Mouse (Mus musculus) liver, embryonic 13.5 days (tissue): Measurements from ENCODE around the gene Trim80. TPM values are rescaled to one million over a fixed set of nuclear protein-coding genes. Genes with fewer than 3 reads are reported as not detected.

Source experiments
- ATAC-seq: fragments of 200-750 bp; cut with Nextera tagmentation; 2 replicates; pipeline ENCODE4 v1.8.0; 2017; ENCODE audit warnings: low read depth, mild to moderate bottlenecking, moderate number of reproducible peaks, moderate library complexity
- DNase-seq: peaks from one replicate; pipeline ENCODE4 v3.0.0; 2022
- H3K27ac ChIP-seq: fragments of 300-500 bp; sonication (generic); 2 replicates; pipeline ENCODE4 v1.5.1; 2015; ENCODE audit warnings: moderate library complexity, mild to moderate bottlenecking, inconsistent platforms
- H3K27me3 ChIP-seq: fragments of 300-500 bp; sonication (generic); 2 replicates; pipeline ENCODE4 v1.6.1; 2015; ENCODE audit warnings: mild to moderate bottlenecking, inconsistent platforms
- H3K36me3 ChIP-seq: fragments of 300-500 bp; sonication (generic); 2 replicates; pipeline ENCODE4 v1.6.1; 2015; ENCODE audit warnings: mild to moderate bottlenecking, inconsistent platforms
- H3K4me1 ChIP-seq: fragments of 300-500 bp; sonication (generic); replicated peaks from 2 replicates; pipeline ENCODE4 v1.6.1; 2015; ENCODE audit warnings: inconsistent platforms
- H3K4me2 ChIP-seq: fragments of 300-500 bp; sonication (generic); 2 replicates; pipeline ENCODE4 v1.6.1; 2015; ENCODE audit warnings: inconsistent platforms, mild to moderate bottlenecking, moderate library complexity
- H3K4me3 ChIP-seq: fragments of 300-500 bp; sonication (generic); replicated peaks from 2 replicates; pipeline ENCODE4 v1.5.1; 2015; ENCODE audit warnings: mild to moderate bottlenecking, inconsistent platforms
- H3K9ac ChIP-seq: fragments of 300-500 bp; sonication (generic); 2 replicates; pipeline ENCODE4 v1.6.1; 2015; ENCODE audit warnings: mild to moderate bottlenecking, inconsistent platforms
- H3K9me3 ChIP-seq: fragments of 300-500 bp; sonication (generic); replicated peaks from 2 replicates; pipeline ENCODE4 v1.6.1; 2016; ENCODE audit warnings: inconsistent platforms
- WGBS: fragments of 180-500 bp; shearing (Covaris S2); methylation state at CpG from one replicate; pipeline ENCODE4 v1.1.7; 2015; ENCODE audit not compliant: insufficient replicate concordance; 5-methylcytosine and 5-hydroxymethylcytosine counted together
- polyA plus RNA-seq: library from polyadenylated mRNA; unstranded; fragments of >200 nt; fragmentation: Nextera tagmentation; extraction: Ambion mirVana; gene quantifications from 2 replicates; pipeline ENCODE4 v1.2.1, GENCODE M21; 2015

Gene Trim80
- polyA plus RNA-seq, 1 experiment from 2014 or later = 0.16 TPM

GRCm38 (mm10) chr11:115409556-115409955, 30.8 kb upstream of the Trim80 start:
- no peaks in the 10 kb centered on the region for H3K27me3 ChIP-seq
- H3K4me3 ChIP-seq = no peak overlapping the region
- DNase-seq = no peak
- 89% methylated on average over 7 of the region's 7 CpGs for WGBS
- H3K36me3 ChIP-seq = peaks cover 37% of the 10 kb centered on the region
- no peak for ATAC-seq
- H3K9ac ChIP-seq = no peak overlapping the region
- H3K27ac ChIP-seq = no peak overlapping the region
- no peaks in the 10 kb centered on the region for H3K9me3 ChIP-seq
- no peak overlapping the region for H3K4me2 ChIP-seq
- H3K4me1 ChIP-seq = peaks cover 45% of the 10 kb centered on the region

- Histone ChIP-seq H3K4me3 (peak within 1 kb of the TSS; percentile 94), H3K36me3 (peaks cover 42% of the 10 kb centered on the region), H3K9me3 (no peaks in the 10 kb centered on the region), H3K9ac (peak within 1 kb of the TSS; percentile 97), H3K4me2 (peak within 1 kb of the TSS; percentile 98), H3K27me3 (no peaks in the 10 kb centered on the region), H3K27ac (peak within 1 kb of the TSS; percentile 87), H3K4me1 (peaks cover 42% of the 10 kb centered on the region)
- DNase-seq = peak; percentile 92
- WGBS = under 1% methylated on average over 55 of the region's 56 CpGs
- peak; percentile 97 for ATAC-seq
These were observed 20.7 kb upstream of the Trim80 start, which contains the start of the genes Atp5h and Kctd2 for GRCm38 (mm10) chr11:115419531-115420237. TSS of gene Atp5h (minus strand) at chr11:115419962. TSS of gene Kctd2 (plus strand) at chr11:115420128.

- Histone ChIP-seq H3K4me3 (peak overlapping the region; percentile 94), H3K4me2 (peak overlapping the region; percentile 98), H3K36me3 (peaks cover 33% of the 10 kb centered on the region), H3K27ac (peak overlapping the region; percentile 87), H3K9ac (peak overlapping the region; percentile 97), H3K9me3 (no peaks in the 10 kb centered on the region), H3K27me3 (no peaks in the 10 kb centered on the region), H3K4me1 (peaks cover 42% of the 10 kb centered on the region)
- 2% methylated on average over 44 of the region's 45 CpGs for WGBS
- peak; percentile 71 for ATAC-seq
- peak; percentile 57 for DNase-seq
These were observed 19.8 kb upstream of the Trim80 start for GRCm38 (mm10) chr11:115420336-115421190.

- Histone ChIP-seq H3K27ac (no peak overlapping the region), H3K27me3 (no peaks in the 10 kb centered on the region), H3K4me2 (peak overlapping the region; percentile 98), H3K36me3 (peaks cover 26% of the 10 kb centered on the region), H3K9ac (peak overlapping the region; percentile 97; the same call in 1 of the 2 replicates), H3K4me3 (peak overlapping the region; percentile 94), H3K4me1 (peaks cover 42% of the 10 kb centered on the region), H3K9me3 (no peaks in the 10 kb centered on the region)
- WGBS = 50% methylated on average over 1 of the region's 1 CpGs
- ATAC-seq (no peak), DNase-seq (no peak)
These were observed 19.0 kb upstream of the Trim80 start for GRCm38 (mm10) chr11:115421328-115421727.

GRCm38 (mm10) chr11:115421972-115422371, 18.4 kb upstream of the Trim80 start:
- H3K9ac ChIP-seq = no peak overlapping the region
- DNase-seq = no peak
- no peak for ATAC-seq
- no peaks in the 10 kb centered on the region for H3K27me3 ChIP-seq
- H3K9me3 ChIP-seq = no peaks in the 10 kb centered on the region
- 88% methylated on average over 16 of the region's 16 CpGs for WGBS
- no peak overlapping the region for H3K4me2 ChIP-seq
- H3K4me3 ChIP-seq = no peak overlapping the region
- peaks cover 19% of the 10 kb centered on the region for H3K36me3 ChIP-seq
- no peak overlapping the region for H3K27ac ChIP-seq
- peaks cover 39% of the 10 kb centered on the region for H3K4me1 ChIP-seq

- H3K4me2 ChIP-seq = no peak overlapping the region
- H3K36me3 ChIP-seq = peaks cover 16% of the 10 kb centered on the region
- no peak overlapping the region for H3K4me3 ChIP-seq
- H3K4me1 ChIP-seq = peaks cover 37% of the 10 kb centered on the region
- no peaks in the 10 kb centered on the region for H3K9me3 ChIP-seq
- ATAC-seq = no peak
- no peak overlapping the region for H3K27ac ChIP-seq
- no peak for DNase-seq
- no peaks in the 10 kb centered on the region for H3K27me3 ChIP-seq
- WGBS = 65% methylated on average over 3 of the region's 3 CpGs
- no peak overlapping the region for H3K9ac ChIP-seq
These were observed 17.3 kb upstream of the Trim80 start for GRCm38 (mm10) chr11:115423091-115423490.

- Histone ChIP-seq H3K9me3 (no peaks in the 10 kb centered on the region), H3K27me3 (no peaks in the 10 kb centered on the region), H3K4me2 (no peak overlapping the region), H3K9ac (no peak overlapping the region), H3K4me3 (no peak overlapping the region), H3K36me3 (peaks cover 21% of the 10 kb centered on the region), H3K4me1 (peaks cover 32% of the 10 kb centered on the region), H3K27ac (no peak overlapping the region)
- DNase-seq (no peak), ATAC-seq (no peak)
- 80% methylated on average over 7 of the region's 7 CpGs for WGBS
These were observed 15.7 kb upstream of the Trim80 start for GRCm38 (mm10) chr11:115424666-115425065.

GRCm38 (mm10) chr11:115425671-115426070, 14.7 kb upstream of the Trim80 start:
- DNase-seq (no peak), ATAC-seq (no peak)
- Histone ChIP-seq H3K4me3 (no peak overlapping the region), H3K9ac (no peak overlapping the region), H3K4me2 (no peak overlapping the region), H3K27me3 (no peaks in the 10 kb centered on the region), H3K36me3 (peaks cover 31% of the 10 kb centered on the region), H3K4me1 (peaks cover 29% of the 10 kb centered on the region), H3K27ac (no peak overlapping the region), H3K9me3 (no peaks in the 10 kb centered on the region)
- WGBS = 73% methylated on average over 6 of the region's 6 CpGs

- peak; percentile 55 for DNase-seq
- Histone ChIP-seq H3K27me3 (no peaks in the 10 kb centered on the region), H3K27ac (0 out of 2 replicates have a peak overlapping the region, but pooled peaks have one; percentile 13), H3K9ac (no peak overlapping the region), H3K4me1 (peaks cover 21% of the 10 kb centered on the region), H3K4me3 (no peak overlapping the region), H3K9me3 (no peaks in the 10 kb centered on the region), H3K36me3 (peaks cover 41% of the 10 kb centered on the region), H3K4me2 (no peak overlapping the region)
- 43% methylated on average over 20 of the region's 20 CpGs for WGBS
- peak; percentile 46; the same call in 1 of the 2 replicates for ATAC-seq
These were observed 12.6 kb upstream of the Trim80 start for GRCm38 (mm10) chr11:115427482-115428331.

- H3K4me3 ChIP-seq = no peak overlapping the region
- H3K36me3 ChIP-seq = peaks cover 40% of the 10 kb centered on the region
- ATAC-seq (no peak), DNase-seq (no peak)
- H3K27me3 ChIP-seq = peaks cover under 1% of the 10 kb centered on the region; the same call in 1 of the 2 replicates
- WGBS = 82% methylated on average over 7 of the region's 7 CpGs
- H3K4me1 ChIP-seq = peaks cover 21% of the 10 kb centered on the region
- no peak overlapping the region for H3K4me2 ChIP-seq
- no peak overlapping the region for H3K9ac ChIP-seq
- no peak overlapping the region for H3K27ac ChIP-seq
- H3K9me3 ChIP-seq = no peaks in the 10 kb centered on the region
These were observed 11.0 kb upstream of the Trim80 start for GRCm38 (mm10) chr11:115429307-115429706.
